Comparison of ENCODE assay signal across 26 mouse cellular contexts in genomic region chr13:29079841-29080240, GRCm38 (mm10).
"Had no signal": no experiment of that assay in that cellular context is flagged by ENCODE, and none has a peak within 500 bp of the region (broad histone marks: within the 10 kb centered on the region; RNA-seq: fewer than 3 reads in every experiment).

No protein-coding gene starts in this region.

- ATAC-seq: hindbrain, embryonic 16.5 days; inflammation-experienced regulatory T-cells, adult 6 months; intestine, embryonic 15.5 days; intestine, postnatal 0 days had no signal

- H3K27me3 ChIP-seq: heart, embryonic 12.5 days; hindbrain, embryonic 12.5 days; intestine, embryonic 15.5 days; limb, embryonic 12.5 days; liver, embryonic 13.5 days had no signal

- H3K27ac ChIP-seq: gastrocnemius, adult 2 months; heart, adult 2 months; hindbrain, embryonic 10.5 days; hindbrain, embryonic 12.5 days; hindbrain, embryonic 14.5 days; intestine, embryonic 15.5 days; layer of hippocampus, adult 2 months; left cerebral cortex, adult 2 months; limb, embryonic 10.5 days; limb, embryonic 12.5 days; liver, embryonic 13.5 days had no signal

- H3K9me3 ChIP-seq: heart, embryonic 12.5 days; hindbrain, embryonic 10.5 days; hindbrain, embryonic 12.5 days; intestine, embryonic 15.5 days; limb, embryonic 10.5 days; limb, embryonic 12.5 days; liver, embryonic 13.5 days had no signal

- H3K36me3 ChIP-seq: heart, embryonic 12.5 days; hindbrain, embryonic 10.5 days; hindbrain, embryonic 12.5 days; intestine, embryonic 15.5 days; limb, embryonic 10.5 days; limb, embryonic 12.5 days; liver, embryonic 13.5 days had no signal

- H3K4me3 ChIP-seq: gastrocnemius, adult 2 months; heart, adult 2 months; heart, embryonic 12.5 days; hindbrain, embryonic 10.5 days; hindbrain, embryonic 12.5 days; intestine, embryonic 15.5 days; layer of hippocampus, adult 2 months; left cerebral cortex, adult 2 months; limb, embryonic 10.5 days; limb, embryonic 12.5 days; liver, embryonic 13.5 days had no signal

- H3K9ac ChIP-seq: heart, embryonic 12.5 days; hindbrain, embryonic 12.5 days; hindbrain, embryonic 14.5 days; intestine, embryonic 15.5 days; limb, embryonic 12.5 days; liver, embryonic 13.5 days had no signal

- DNase-seq: gastrocnemius, adult 2 months; gastrocnemius, postnatal 10 days; gastrocnemius, postnatal 25 days; heart, adult 2 months; heart, postnatal 10 days; heart, postnatal 4 days; kidney, adult 18-20 months; kidney, adult 8-10 months; kidney, postnatal 10 days; kidney, postnatal 25 days; kidney, postnatal 4 days; liver; liver, embryonic 13.5 days had no signal

- H3K4me2 ChIP-seq: heart, embryonic 12.5 days; hindbrain, embryonic 12.5 days; hindbrain, embryonic 14.5 days; intestine, embryonic 15.5 days; limb, embryonic 12.5 days; liver, embryonic 11.5 days; liver, embryonic 13.5 days had no signal

- H3K4me1 ChIP-seq: liver, embryonic 13.5 days had no signal
